16 mouse cellular contexts compared by ENCODE assay signal in genomic region chr8:114793682-114794081, GRCm38 (mm10).
DNase-seq lines count a peak whose midpoint lies in the region; ATAC-seq lines count a peak whose summit lies in the region.
"Had no signal": no experiment of that assay in that cellular context is flagged by ENCODE, and none has a peak within 500 bp of the region (broad histone marks: within the 10 kb centered on the region; RNA-seq: fewer than 3 reads in every experiment).

No protein-coding gene starts in this region.

- H3K27me3 ChIP-seq in heart, embryonic 16.5 days (ENCODE audit: control insufficient read depth, insufficient read depth, low read length): no peaks in the 10 kb centered on the region
- no peaks in the 10 kb centered on the region; the same call in 1 of the 2 replicates for H3K27me3 ChIP-seq in kidney, embryonic 14.5 days (ENCODE audit: control insufficient read depth, insufficient read depth, low read length)
- no peaks in the 10 kb centered on the region for H3K27me3 ChIP-seq in forebrain, embryonic 10.5 days (ENCODE audit: poor library complexity, severe bottlenecking)
- H3K27me3 ChIP-seq in midbrain, embryonic 13.5 days: no peaks in the 10 kb centered on the region
- H3K27me3 ChIP-seq: hindbrain, embryonic 12.5 days; limb, embryonic 15.5 days; neural tube, embryonic 13.5 days had no signal

- H3K9ac ChIP-seq in heart, embryonic 16.5 days (ENCODE audit: low read length): no peak overlapping the region
- H3K9ac ChIP-seq in kidney, embryonic 14.5 days (ENCODE audit: low read depth, low read length): no peak overlapping the region
- no peak overlapping the region for H3K9ac ChIP-seq in midbrain, embryonic 13.5 days (replicated peaks)
- H3K9ac ChIP-seq: hindbrain, embryonic 12.5 days; limb, embryonic 15.5 days; neural tube, embryonic 13.5 days had no signal

- no peak overlapping the region for H3K4me3 ChIP-seq in heart, embryonic 16.5 days (ENCODE audit: low read length)
- H3K4me3 ChIP-seq in kidney, embryonic 14.5 days (ENCODE audit: low read length): no peak overlapping the region
- H3K4me3 ChIP-seq in forebrain, embryonic 10.5 days: no peak overlapping the region
- H3K4me3 ChIP-seq in midbrain, embryonic 13.5 days (replicated peaks): no peak overlapping the region
- H3K4me3 ChIP-seq: erythroblast, embryonic 14.5 days; hindbrain, embryonic 12.5 days; limb, embryonic 15.5 days; neural tube, embryonic 13.5 days had no signal

- DNase-seq in heart, adult 8-10 months (ENCODE audit: low spot score): no peak
- peak; percentile 46 for DNase-seq in kidney, adult 11 months
- peak; percentile 61 to 73 for DNase-seq in kidney, postnatal 4 days
- DNase-seq in forebrain, embryonic 10.5 days (ENCODE audit: extremely low spot score, low spot score): no peak
- DNase-seq: lung, adult 18-20 months; lung, postnatal 36 days; right cerebral cortex, postnatal 14 days had no signal

- no peaks in the 10 kb centered on the region for H3K9me3 ChIP-seq in heart, embryonic 16.5 days (replicated peaks; ENCODE audit: control insufficient read depth, low read length)
- no peaks in the 10 kb centered on the region for H3K9me3 ChIP-seq in kidney, embryonic 14.5 days (ENCODE audit: control insufficient read depth, low read length)
- H3K9me3 ChIP-seq in forebrain, embryonic 10.5 days: no peaks in the 10 kb centered on the region
- no peaks in the 10 kb centered on the region for H3K9me3 ChIP-seq in midbrain, embryonic 13.5 days
- H3K9me3 ChIP-seq: hindbrain, embryonic 12.5 days; limb, embryonic 15.5 days; neural tube, embryonic 13.5 days had no signal

- no peak overlapping the region for H3K4me2 ChIP-seq in heart, embryonic 16.5 days (ENCODE audit: low read depth, low read length)
- no peak overlapping the region for H3K4me2 ChIP-seq in kidney, embryonic 14.5 days (replicated peaks; ENCODE audit: low read depth, low read length)
- no peak overlapping the region for H3K4me2 ChIP-seq in midbrain, embryonic 13.5 days (replicated peaks)
- H3K4me2 ChIP-seq: hindbrain, embryonic 12.5 days; limb, embryonic 15.5 days; neural tube, embryonic 13.5 days had no signal

- H3K36me3 ChIP-seq in heart, embryonic 16.5 days (ENCODE audit: control insufficient read depth, insufficient read depth): no peaks in the 10 kb centered on the region
- H3K36me3 ChIP-seq in kidney, embryonic 14.5 days (ENCODE audit: control insufficient read depth, insufficient read depth, low read length): no peaks in the 10 kb centered on the region
- H3K36me3 ChIP-seq in forebrain, embryonic 10.5 days (replicated peaks): no peaks in the 10 kb centered on the region
- H3K36me3 ChIP-seq in midbrain, embryonic 13.5 days: no peaks in the 10 kb centered on the region
- H3K36me3 ChIP-seq: hindbrain, embryonic 12.5 days; limb, embryonic 15.5 days; neural tube, embryonic 13.5 days had no signal

- ATAC-seq in heart, embryonic 16.5 days (replicated peaks; ENCODE audit: extremely low read depth, insufficient read depth, low FRiP score): 0 out of 2 replicates have a peak, but pooled peaks have one; percentile 67
- peak; percentile 74 for ATAC-seq in kidney, embryonic 14.5 days (ENCODE audit: low FRiP score, low TSS enrichment)
- ATAC-seq in midbrain, embryonic 13.5 days: no peak
- ATAC-seq: forebrain, embryonic 16.5 days; intestine, embryonic 16.5 days had no signal

- WGBS in heart, embryonic 16.5 days: 69% methylated on average over 9 of the region's 9 CpGs
- 63% methylated on average over 9 of the region's 9 CpGs for WGBS in kidney, embryonic 14.5 days
- 90% methylated on average over 9 of the region's 9 CpGs for WGBS in forebrain, embryonic 10.5 days
- WGBS in midbrain, embryonic 13.5 days: 88% methylated on average over 9 of the region's 9 CpGs

- H3K27ac ChIP-seq in heart, embryonic 16.5 days (ENCODE audit: low read length): no peak overlapping the region
- no peak overlapping the region for H3K27ac ChIP-seq in kidney, embryonic 14.5 days (ENCODE audit: low read depth, low read length)
- H3K27ac ChIP-seq in forebrain, embryonic 10.5 days: no peak overlapping the region
- H3K27ac ChIP-seq in midbrain, embryonic 13.5 days: no peak overlapping the region
- H3K27ac ChIP-seq: hindbrain, embryonic 12.5 days; limb, embryonic 15.5 days; neural tube, embryonic 13.5 days had no signal

- H3K4me1 ChIP-seq in heart, embryonic 16.5 days (ENCODE audit: control insufficient read depth, insufficient read depth, low read length): no peaks in the 10 kb centered on the region
- H3K4me1 ChIP-seq in kidney, embryonic 14.5 days (ENCODE audit: control insufficient read depth, insufficient read depth, low read length): 0 out of 2 replicates have a peak, but pooled peaks cover 3% of the 10 kb centered on the region
- H3K4me1 ChIP-seq in forebrain, embryonic 10.5 days: no peaks in the 10 kb centered on the region; the same call in 1 of the 2 replicates
- no peaks in the 10 kb centered on the region for H3K4me1 ChIP-seq in midbrain, embryonic 13.5 days (replicated peaks)
- H3K4me1 ChIP-seq: hindbrain, embryonic 12.5 days; limb, embryonic 15.5 days; neural tube, embryonic 13.5 days had no signal

Comparison
In these comparisons a context has a peak if more than half of its experiments do, and no peak if none do; other contexts are left out.
1. DNase-seq: peak in kidney, adult 11 months (single experiment) and kidney, postnatal 4 days (2 of 2); none in heart, adult 8-10 months (single experiment) and forebrain, embryonic 10.5 days (single experiment).